Mouse (Mus musculus): ENCODE measurements around the gene 9430097D07Rik. TPM values are rescaled to one million over a fixed set of nuclear protein-coding genes. Genes with fewer than 3 reads are reported as not detected.

Gene 9430097D07Rik
- not detected for polyA plus RNA-seq (2017; shearing (Covaris generic))

DNA sequence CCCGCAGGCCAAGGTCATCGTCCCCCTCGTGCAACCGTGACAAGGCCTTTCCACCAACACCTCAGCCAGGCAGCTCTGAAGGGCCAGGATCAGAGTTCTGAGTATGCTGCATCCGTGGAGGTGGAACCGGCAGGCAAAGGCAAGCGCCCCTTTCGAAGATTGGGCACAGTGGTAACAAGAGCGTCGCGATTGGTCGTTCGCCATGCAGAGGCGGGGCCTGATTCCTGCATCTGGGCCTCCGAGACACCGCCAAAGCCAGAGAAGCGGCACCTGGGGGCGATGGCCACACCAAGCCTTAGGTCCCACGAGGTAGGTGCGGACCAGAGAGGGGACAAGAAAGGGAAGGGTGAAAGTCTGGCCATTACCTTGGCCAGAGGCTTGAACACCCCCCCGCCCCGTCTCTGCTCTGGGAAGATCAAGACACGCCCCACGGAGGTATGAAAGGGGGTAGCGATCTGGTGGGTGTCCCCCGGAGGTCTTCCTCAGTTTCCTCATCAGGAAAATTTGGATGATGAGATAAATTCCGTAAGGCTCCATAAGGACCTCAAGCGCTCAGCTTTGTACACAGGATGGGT, at the start of gene 9430097D07Rik:
Gene 9430097D07Rik, minus strand, starts transcription at position 99 of the 575 bp plus-strand sequence.

DNA sequence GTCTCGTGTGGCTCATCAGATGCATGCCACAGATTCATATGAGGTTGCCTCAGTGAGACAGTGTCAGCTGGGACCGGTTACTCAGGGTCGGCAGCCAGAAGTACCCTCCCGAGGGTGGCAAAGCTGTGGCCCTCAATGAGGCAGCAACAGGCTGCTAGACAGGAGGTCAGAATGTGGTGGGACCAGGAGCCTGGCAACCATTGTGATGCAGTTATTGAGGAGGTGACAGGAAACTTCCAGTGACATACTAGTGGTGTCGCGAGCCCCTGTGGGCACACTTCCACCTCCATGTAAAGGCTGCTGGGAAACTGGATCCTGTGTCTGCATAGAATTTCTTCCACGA, 46.0 kb upstream of the 9430097D07Rik start, which contains the start of gene Ak1:
Gene Ak1, plus strand, starts transcription at position 242 of the 343 bp plus-strand sequence.

DNA sequence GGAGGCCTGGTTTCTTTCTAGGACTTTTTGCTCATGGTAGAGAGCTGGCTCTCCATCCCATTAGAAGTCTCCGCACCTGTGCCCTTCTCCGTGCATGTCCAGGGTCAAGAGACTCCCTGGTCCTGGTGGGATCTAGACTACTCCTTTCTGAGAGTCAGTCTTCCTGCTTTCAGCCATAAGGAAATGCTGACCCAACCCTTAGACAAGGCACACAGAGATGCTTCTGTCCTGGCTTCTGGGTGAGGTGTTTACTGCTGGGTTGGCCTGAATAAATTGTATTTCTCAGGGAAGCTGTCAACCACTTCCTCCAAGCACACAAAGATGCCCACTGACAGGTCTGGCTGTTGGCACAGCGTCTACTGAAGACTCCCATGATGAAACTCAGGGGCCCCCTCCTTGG, 23.9 kb upstream of the 9430097D07Rik start, which contains the start of gene St6galnac6:
Gene St6galnac6, plus strand, starts transcription at position 301 of the 400 bp plus-strand sequence.

DNA sequence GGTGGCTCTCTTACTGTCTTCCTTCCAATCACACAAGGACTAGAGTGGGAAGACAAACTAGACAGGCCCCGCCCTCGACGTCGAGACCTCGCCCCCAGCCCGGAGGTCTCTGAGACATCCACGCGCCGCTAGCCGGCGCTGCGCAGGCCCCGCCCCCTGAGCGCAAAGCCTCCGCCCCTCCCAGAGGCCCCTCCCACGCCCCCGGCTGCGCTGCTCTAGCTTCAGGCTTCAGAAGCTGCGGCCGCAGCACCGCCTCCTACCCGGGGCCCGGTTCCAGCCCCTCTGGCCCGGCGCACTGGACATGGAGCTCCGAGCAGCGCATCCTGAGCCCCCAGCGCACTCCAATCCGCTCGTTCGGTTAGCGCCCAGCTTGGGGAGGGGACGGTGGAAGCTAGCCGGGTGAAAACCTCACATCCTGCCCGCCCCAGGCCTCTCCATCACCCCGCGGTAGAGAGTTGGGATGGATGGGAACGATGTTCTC, 11.4 kb upstream of the 9430097D07Rik start, which contains the start of gene St6galnac4:
Gene St6galnac4, plus strand, starts transcription at position 225 of the 481 bp plus-strand sequence.

DNA sequence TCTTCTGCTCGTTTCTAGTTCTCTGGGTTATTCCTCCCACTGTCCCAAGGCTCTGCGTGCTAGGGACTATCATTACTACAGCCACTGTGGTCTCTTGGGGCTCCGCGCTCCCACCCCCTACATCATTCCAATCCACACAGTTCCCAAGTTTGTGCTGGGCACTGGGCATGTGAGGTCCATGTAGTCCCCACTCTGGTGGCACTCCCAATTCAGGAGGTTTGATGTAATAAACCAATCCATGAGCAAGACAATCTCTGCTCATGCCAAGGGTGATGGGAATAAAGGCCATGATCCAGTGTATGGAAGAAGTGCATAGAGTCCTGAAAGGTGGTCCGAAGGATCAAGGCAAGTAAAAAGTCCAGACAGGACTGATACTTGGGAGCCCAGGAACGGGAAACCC, 987 bp downstream of the 9430097D07Rik start, which contains the start of gene Pip5kl1:
Gene Pip5kl1, plus strand, starts transcription at position 301 of the 400 bp plus-strand sequence.

DNA sequence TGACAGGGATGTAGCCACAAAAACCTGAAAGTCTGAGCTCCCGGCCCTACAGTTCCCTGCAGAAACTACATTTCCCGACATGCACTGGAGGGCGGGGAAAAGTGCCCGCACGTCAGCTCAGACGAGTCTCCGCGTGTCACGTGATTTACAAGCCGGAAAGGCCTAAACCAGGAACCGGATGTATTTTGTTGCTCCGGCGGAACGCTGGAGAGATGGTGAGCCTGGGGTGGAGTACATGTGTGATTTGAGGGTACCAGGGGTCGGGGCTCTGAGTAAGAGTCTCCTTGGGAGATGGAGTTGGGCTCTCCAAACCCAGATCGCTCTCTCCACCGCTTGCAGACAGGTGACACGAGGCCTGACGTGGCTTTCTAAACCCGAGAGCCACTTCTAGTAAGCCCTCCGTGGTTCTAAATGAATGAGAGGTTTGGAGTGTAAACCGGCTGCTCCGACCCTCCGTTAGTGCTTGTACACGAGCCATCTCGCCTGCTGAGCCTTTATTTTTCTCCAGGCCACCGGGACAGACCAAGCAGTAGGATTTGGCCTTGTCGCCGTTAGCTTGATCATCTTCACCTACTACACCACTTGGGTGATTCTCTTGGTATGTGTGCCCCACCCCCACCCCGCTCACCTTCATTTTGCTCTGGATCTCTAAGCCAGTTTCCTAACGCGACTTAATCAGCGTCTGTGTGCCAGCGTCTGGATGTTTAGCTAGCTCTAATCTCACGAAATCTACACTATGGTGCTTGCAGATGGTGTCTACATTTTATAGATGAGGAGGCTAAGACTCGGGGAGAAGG, 4.6 kb downstream of the 9430097D07Rik start, which contains the start of gene Dpm2:
Gene Dpm2, plus strand, starts transcription at position 161 of the 797 bp plus-strand sequence.

DNA sequence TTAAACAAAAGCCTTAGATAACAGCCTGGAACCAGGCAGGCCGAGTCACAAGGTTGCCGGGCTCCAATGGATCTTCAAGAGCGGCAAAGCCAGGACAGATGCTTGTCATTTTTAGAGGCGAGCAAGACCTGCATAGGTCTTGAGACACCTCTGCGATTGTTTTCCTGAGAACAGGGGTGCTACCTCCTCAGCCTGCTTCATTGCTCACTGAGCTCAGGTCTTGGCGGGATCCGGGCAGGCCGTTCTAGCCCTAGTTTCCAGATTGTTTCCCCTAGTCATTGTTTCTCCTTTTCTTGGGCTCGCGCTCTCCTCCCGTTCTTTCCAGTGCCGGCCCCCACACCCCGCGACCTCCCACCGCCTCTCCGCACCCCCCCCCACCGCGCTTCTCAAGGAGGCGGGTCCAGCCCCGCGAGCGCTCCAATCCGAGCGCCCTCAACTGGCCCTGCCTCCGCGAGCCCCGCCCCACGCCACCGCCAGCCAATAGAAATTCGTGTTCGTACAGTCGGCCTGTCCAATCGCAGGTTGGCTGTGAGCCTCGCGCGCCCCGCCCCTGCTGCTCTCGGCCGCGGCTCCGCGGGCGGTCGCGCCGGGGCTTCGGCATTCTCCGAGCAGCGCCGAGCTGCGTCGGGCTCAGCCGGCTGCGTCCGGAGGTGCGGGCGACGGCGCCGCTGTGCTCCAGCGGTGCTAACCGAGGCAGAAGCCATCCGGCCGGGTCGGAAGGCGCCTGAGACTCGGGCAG, 40.6 kb downstream of the 9430097D07Rik start, which contains the start of gene Fam102a:
Gene Fam102a, plus strand, starts transcription at position 600 of the 739 bp plus-strand sequence.

Other genes with a start within 250 kb of the 9430097D07Rik start
- gene Ciz1, start 223.4 kb downstream of the 9430097D07Rik start, polyA plus RNA-seq (2017; shearing (Covaris generic)) = 161 TPM
- gene Dnm1, start 222.3 kb downstream of the 9430097D07Rik start, polyA plus RNA-seq (2017; shearing (Covaris generic)) = not detected
- gene 1110008P14Rik, start 193.7 kb downstream of the 9430097D07Rik start, polyA plus RNA-seq (2017; shearing (Covaris generic)) = 79.7 TPM
- gene Lcn2, start 187.4 kb downstream of the 9430097D07Rik start, polyA plus RNA-seq (2017; shearing (Covaris generic)) = not detected
- 1.9 TPM for gene Ptges2, start 179.8 kb downstream of the 9430097D07Rik start, polyA plus RNA-seq (2017; shearing (Covaris generic))
- gene Naif1, start 125.2 kb downstream of the 9430097D07Rik start, polyA plus RNA-seq (2017; shearing (Covaris generic)) = 9.0 TPM
- gene Slc25a25, start 124.2 kb downstream of the 9430097D07Rik start, polyA plus RNA-seq (2017; shearing (Covaris generic)) = 6.5 TPM
- gene Fam102a, start 40.4 kb downstream of the 9430097D07Rik start, polyA plus RNA-seq (2017; shearing (Covaris generic)) = 72.8 TPM
- 148 TPM for gene Dpm2, start 4.8 kb downstream of the 9430097D07Rik start, polyA plus RNA-seq (2017; shearing (Covaris generic))
- gene Pip5kl1, start 887 bp downstream of the 9430097D07Rik start, polyA plus RNA-seq (2017; shearing (Covaris generic)) = not detected
- gene St6galnac4, start 11.4 kb upstream of the 9430097D07Rik start, polyA plus RNA-seq (2017; shearing (Covaris generic)) = 62.6 TPM
- 6.3 TPM for gene St6galnac6, start 24.0 kb upstream of the 9430097D07Rik start, polyA plus RNA-seq (2017; shearing (Covaris generic))
- not detected for gene Ak1, start 46.1 kb upstream of the 9430097D07Rik start, polyA plus RNA-seq (2017; shearing (Covaris generic))
- gene Eng, start 70.9 kb upstream of the 9430097D07Rik start, polyA plus RNA-seq (2017; shearing (Covaris generic)) = 0.41 TPM
- 24.0 TPM for gene Fpgs, start 128.5 kb upstream of the 9430097D07Rik start, polyA plus RNA-seq (2017; shearing (Covaris generic))
- 45.1 TPM for gene Cdk9, start 137.4 kb upstream of the 9430097D07Rik start, polyA plus RNA-seq (2017; shearing (Covaris generic))
- 135 TPM for gene Sh2d3c, start 145.4 kb upstream of the 9430097D07Rik start, polyA plus RNA-seq (2017; shearing (Covaris generic))
- gene 6330409D20Rik, start 165.3 kb upstream of the 9430097D07Rik start, polyA plus RNA-seq (2017; shearing (Covaris generic)) = 1.0 TPM
- gene Tor2a, start 181.6 kb upstream of the 9430097D07Rik start, polyA plus RNA-seq (2017; shearing (Covaris generic)) = 85.3 TPM
- gene Ttc16, start 199.9 kb upstream of the 9430097D07Rik start, polyA plus RNA-seq (2017; shearing (Covaris generic)) = 1.7 TPM
- gene Ptrh1, start 200.1 kb upstream of the 9430097D07Rik start, polyA plus RNA-seq (2017; shearing (Covaris generic)) = 6.9 TPM
- not detected for gene Cfap157, start 208.7 kb upstream of the 9430097D07Rik start, polyA plus RNA-seq (2017; shearing (Covaris generic))